Mouse (Mus musculus): ENCODE results near the gene Fkbp1a. TPM values are rescaled to one million over a fixed set of nuclear protein-coding genes. Genes with fewer than 3 reads are reported as not detected.

Fkbp1a gene
- polyA plus RNA-seq, 1 experiment, result 157 TPM

DNA sequence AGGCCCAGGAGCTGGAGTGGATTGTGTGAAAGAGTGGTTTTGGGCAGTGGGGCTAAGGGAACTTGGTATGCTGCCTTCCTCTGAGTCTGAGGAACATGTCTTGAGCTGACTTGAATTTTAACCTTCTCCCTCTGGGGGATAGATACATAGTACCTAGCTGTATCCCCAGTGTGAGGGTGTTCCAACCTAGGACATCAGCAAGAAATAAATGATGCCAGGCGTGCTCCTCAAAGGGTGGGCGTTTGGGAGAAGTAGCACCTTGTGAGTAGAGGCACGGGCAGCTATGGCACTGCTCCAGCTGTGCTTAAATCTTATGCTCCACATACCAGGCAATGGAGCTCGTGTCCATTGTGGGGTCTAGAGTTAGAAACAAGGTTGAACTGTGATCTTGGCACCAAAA lies 4.3 kb downstream of the Fkbp1a start:
- DNase-seq (ENCODE audit: low spot score), result no peak

DNA sequence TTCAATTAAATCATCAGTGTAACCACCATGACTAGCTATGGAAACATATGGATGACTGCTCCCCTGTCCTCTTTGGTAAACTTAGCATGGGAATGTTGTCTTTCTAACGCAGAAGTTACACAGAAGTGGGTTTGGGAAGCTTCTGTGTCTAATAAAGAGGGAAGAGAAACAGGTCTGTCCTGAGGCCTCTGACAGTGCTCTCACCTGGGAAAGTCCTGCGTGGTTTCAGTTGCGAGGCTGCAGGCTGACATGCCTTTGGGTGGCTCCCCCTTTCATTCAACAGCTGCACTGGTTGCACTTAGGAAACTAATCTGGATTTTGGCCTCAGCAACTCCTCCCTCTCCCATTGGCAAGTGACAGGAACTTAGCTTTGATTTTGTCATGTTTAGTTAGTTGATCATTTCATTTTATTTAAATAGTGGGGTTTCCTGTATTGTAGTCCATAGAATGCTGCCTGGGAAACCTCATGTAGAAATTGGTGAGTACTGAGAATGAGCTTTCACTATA lies 7.4 kb downstream of the Fkbp1a start:
- no peak for DNase-seq (ENCODE audit: low spot score)

DNA sequence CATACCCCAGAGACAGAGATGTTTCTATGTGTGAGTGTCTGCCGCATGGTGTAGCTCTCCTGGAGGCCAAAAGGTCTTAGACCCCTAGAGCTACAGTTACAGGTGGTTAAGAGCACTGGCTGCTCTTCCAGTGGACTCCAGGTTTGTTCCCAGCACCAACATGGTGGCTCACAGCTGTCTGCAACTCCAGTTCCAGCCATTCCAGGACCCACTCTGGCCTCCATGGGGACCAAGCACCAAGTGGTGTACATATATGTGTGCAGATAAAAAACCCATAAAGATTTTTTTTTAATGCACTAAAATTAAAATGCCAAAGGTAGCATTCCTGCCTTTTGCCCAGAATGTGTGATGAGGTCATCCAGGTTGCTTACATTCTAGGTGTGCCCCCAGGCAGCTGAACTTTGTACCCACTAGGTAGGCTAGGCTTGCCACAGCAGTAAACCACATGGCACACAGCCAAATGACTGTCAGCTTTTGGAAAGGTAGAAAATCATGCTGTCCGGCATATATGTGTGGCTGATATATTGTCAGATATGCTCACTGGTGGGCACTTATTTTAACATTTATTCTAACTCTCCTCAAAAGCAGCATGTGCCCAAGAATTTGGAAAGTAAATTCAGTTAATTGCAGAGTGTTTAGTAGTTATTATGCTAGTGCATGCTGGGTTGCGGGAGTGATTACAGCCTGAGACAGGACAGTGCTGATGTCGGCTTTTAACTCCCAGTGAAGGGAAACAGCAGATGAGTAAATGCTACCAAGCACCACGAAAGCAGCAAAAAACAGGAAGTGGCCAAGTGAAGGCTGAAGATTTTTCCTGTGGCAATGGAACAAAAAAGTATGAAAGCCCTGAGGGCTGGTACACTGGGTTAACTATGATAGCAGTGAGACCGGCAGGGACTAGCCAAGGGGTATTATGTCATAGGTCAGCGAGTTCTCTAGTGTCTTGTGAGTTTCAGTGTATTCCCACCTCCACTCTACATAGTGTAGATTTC lies 20.9 kb downstream of the Fkbp1a start:
- no peak for DNase-seq (ENCODE audit: low spot score)

DNA sequence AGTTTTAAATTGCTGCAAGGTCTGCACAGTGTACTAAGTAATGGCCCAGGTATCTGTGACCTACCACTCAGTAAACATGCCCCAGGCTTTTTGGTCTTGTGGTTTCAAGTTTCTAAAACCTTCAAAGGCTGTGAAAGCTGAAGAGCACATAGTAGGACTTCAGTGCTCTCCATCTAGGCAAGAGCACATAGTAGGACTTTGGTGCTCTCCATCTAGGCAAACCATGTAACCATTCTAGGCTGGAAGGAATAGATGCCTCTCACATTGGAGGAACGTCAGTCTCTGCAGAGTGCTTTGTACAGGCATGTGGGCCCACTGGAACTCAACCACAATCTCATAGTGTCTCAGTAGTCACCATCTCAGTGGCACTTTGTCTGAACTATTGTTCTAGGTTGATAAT lies 21.7 kb downstream of the Fkbp1a start:
- no peak for DNase-seq (ENCODE audit: low spot score)

DNA sequence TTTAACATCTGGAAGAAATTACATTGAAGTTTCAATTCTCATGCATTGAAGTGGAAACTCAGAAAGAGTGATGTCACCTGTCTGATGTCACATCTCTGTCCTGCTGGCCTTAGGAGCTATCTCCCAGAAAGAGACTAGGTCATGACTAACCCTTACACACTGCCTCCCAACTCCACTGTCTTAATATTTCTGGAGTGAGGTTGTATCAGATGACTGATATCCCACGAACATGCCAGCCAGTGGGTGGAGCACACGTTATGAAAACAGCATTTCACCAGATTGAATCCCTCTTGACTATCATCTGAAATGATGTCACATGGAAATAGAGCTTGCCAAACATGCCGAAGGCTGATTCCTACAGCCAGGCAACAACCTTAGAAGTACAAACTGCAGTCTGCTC lies 22.7 kb downstream of the Fkbp1a start:
- no peak for DNase-seq (ENCODE audit: low spot score)

DNA sequence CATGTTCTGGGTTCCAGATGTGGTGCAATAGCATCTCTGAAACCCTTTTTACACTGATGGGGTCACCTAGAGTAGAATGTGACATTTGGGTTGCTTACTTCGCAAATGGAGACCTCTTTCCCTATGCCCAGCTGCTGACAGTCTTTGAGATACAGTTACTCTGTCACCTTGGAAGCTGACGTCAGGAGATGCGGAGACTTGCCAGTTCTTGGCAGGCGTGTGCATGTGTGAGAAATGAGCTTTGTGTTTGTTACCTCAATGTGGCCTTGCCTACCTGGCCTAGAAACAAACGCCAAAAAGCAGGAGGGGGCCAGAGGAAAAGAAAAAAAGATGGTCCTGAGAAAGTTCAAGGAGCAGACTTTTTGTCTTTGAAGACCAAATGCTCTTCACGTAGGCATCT lies 24.6 kb downstream of the Fkbp1a start:
- no peak for DNase-seq (ENCODE audit: low spot score)

DNA sequence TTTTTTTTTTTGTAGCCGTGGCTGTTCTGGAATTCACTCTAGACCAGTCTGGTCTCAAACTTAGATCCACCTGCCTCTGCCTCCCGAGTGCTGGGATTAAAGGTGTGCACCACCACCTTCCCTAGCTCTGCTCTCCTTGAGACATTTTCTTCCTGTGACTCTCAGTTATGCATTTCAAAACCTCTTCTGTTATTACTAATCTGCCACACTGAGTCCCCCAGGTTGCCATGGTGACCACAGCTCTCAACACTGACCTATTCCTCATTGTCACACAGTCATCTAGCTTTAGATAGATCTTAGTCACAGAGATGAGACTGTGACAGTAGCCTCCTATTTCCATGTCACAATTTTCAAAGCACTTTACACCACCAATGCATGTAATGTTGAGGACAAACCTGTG lies 27.2 kb downstream of the Fkbp1a start:
- DNase-seq (ENCODE audit: low spot score), result no peak

DNA sequence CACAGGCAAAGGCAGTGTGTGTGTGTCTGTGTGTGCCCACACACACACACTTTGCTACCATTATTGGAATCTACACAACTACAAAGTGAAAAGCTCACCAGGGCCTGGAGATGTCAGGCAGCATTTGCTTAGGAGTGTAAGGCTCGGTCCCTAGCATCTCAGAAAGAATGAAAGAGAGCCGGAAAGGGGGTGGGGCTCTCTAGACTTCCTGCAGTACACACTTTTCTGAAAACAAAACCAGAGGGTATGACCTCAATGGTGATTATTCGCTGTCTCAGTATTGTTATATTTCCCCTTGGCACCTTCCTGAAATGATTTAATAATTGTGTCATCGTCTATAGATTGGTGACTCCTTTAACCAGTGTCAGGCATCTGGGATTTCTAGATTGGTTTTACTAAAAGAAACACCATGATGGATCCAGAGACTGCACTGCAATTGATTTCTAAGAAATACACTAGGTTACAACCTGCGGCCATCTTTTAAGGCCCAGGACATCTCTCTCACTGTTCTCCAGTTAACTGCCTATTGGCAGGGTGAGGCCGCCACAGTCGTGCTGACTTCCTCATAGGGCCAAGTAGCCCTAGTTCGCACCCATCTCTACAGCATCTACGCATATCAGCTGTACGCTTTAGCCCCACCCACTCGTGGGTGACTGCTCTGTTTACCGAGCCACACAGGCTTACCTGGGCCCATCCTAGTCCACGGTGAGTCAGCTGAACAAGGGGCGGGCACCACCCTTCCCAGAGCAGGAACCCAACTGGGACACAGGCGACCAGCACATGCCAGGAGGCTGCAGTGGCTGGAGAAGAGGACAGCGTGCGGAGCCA lies 29.8 kb downstream of the Fkbp1a start, which contains the start of gene Sdcbp2:
TSS of gene Sdcbp2 (plus strand) at position 750 of the 828 bp plus-strand sequence.
- peak; percentile 49 for DNase-seq (ENCODE audit: low spot score)

DNA sequence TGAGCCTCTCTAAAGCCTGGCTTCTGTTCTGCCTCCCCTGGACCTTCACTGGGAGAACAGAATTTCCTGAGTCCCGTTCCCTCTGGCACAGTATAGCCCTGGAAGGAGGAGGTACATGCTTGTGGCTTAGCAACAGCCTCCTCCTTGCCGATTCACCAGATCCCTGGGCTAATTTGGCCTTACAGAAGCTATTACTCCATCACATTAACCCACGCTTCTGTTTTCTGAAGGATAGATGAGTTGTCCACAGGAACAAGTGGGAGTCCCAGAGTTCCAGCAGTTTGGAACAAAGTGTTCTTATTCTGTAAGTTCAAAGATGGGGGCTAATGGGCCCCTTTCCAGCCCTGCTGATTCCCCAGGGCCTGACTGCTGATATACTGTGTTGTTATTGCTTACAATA lies 31.4 kb downstream of the Fkbp1a start:
- DNase-seq (ENCODE audit: low spot score), result no peak

DNA sequence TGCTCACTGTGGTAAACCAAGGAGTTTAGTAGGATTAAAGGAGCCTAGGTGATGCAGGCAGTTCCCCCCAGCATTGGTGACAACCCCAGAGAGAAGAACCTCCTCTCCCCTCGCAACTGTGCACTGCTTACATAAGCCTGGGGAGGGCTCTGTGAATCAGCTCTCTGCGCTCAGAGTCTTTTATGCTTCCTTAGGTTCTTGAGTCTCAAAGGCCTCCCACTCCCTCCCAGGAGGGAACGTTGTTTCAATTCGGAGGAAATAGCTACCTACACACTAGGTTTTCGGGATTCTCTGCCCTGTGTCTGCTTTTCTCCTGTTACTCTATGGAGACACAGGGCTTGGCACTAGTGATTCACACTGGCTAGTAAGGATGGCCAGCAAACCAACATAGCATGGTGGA lies 32.3 kb downstream of the Fkbp1a start:
- no peak for DNase-seq (ENCODE audit: low spot score)

DNA sequence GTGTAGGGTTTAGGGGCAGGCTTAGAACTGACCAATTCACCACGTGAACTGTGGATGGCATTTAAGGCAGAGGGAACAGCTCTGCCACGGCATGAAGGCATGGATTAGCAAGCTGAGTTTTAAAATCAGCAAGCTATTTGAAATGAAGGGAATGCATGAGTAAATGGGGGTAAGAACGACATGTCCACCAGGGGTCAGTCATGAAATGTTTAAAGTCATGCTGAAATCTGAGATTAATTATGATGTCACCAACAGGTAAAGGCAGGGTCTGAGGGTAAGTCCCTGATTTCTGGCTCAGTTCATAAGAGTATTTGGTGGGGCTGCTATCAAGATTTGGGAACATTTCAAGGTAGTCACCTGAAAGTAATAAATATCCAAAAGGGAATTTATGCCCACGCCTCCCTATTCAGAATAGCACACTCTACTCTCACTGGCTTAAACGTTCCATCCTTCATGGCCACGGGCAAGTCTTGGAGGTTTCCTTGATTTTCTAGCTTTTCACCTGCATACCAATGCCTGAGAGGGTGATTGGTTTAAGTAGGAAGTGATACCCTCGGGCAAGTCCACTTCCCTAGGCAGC lies 32.9 kb downstream of the Fkbp1a start:
- no peak for DNase-seq (ENCODE audit: low spot score)

DNA sequence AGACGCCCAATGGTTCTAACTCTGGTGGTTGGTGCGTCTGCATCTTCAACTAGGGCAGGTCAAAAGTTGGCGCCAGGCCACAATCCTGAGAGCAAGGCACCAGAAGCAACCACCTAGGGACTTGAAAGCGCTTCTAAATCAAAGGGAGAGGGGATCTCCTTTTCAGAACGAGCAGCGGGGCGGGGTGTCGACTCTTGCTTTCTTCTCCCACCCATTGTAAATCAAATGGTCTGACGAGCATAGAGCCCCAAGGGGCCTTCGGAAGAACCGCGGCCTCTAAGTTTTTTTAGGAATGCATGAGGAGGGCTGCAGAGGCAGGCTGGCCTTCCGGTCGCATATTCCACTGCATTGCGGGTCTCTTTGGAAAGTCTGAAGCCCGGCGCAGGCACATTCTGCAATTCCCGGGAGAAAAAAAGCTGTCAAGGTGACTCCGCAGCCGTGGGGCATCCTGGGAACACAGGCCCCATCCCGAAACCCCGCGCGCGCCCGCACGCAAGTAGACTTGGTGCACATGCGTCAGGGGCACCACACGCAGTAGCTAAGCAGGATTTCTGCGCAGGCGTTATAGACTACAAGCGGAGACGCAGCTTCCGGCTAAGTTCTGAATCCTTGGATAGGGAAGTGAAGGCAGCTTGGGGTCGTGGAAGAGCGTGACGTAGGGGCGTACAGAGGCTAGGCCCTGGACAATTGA lies 33.6 kb downstream of the Fkbp1a start:
- peak; percentile 70 for DNase-seq (ENCODE audit: low spot score)

DNA sequence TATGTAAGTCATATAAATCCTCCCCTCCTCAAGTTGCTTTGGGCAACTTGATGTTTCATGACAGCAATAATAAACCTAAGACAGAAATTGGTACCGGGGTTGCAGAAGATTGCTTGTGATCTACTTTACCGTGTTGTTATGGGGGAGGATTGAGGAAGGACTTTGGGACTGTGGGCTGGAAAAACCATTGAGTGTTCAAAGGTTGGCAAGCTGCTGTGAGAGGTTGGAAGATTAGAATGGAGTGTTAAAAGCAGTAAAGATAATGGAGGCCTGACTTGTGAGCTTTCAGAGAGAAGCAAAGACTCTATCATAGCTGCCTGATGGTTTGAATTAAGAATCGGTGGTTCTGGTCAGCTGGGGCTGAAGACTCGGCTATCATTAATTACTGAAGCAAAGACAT lies 36.9 kb downstream of the Fkbp1a start:
- no peak for DNase-seq (ENCODE audit: low spot score)

DNA sequence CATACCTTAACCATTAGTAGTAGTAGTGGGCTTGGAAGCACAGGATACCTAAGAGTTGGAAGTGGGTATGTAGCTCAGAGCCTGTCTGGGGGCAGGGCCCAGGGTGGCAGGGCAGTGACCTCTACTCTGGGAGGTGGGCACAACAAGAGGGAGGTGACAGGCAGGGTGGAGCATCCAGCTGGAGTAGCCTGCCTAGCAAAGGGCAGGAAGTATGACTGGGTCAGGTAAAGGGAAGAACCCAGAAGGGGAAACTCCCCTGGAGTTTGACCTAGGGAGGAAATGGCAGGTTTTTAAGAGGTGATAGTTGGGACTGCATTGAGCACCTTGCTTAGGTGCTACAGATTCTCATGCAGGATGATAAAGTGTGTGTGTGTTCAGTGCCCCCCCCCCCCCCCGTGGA lies 38.7 kb downstream of the Fkbp1a start:
- no peak for DNase-seq (ENCODE audit: low spot score)

DNA sequence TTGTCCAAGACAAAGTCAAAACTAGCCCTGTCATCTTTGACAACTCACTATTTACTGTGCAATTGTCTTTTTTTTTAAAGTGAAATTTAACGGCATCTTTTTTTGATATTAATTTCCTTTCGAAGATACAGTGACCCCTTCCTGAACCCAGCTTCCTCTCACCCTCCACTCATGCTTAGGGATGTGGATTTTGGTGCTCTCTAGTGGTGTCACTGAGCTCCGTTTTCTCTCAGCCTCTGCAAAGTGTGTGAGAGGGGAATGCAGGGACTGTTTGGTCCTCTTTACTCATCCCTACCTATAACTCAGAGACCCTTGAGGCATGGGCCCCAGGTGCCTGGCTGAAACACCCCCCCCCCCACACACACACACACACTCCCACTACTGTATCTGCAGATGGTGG lies 43.7 kb downstream of the Fkbp1a start:
- no peak for DNase-seq (ENCODE audit: low spot score)

DNA sequence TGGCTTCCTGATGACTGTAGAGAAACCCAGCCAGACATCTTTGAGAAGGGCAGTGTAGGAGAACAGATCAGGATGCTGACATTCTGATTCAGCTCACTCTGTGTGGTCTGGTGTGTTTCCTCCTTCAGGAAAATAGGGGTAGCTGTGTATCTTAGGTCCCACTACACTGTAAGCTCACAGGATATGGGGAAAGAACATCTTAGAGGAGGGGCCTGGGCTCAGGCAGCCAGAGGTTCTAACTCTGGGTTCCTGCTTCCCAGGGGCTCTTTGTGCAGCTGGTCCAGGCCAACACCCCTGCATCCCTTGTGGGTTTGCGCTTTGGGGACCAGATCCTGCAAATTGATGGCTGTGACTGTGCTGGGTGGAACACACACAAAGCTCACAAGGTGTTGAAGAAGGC lies 44.5 kb downstream of the Fkbp1a start:
- DNase-seq (ENCODE audit: low spot score), result no peak

DNA sequence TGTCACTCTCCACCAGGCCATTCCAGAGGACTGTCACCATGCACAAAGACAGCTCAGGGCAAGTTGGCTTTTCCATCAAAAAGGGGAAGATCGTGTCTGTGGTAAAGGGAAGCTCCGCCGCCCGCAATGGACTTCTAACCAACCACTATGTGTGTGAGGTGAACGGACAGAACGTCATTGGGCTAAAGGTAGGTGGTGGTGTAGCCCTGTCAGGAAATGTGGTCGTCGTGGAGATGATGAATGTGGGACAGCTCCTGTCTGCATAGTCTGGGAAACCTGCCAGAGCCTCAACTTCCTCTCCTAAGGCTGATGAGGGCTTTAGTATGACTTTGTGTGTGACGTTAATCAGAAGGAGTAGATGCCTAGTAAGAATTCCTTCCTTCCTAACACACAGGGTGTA lies 45.0 kb downstream of the Fkbp1a start:
- no peak for DNase-seq (ENCODE audit: low spot score)

DNA sequence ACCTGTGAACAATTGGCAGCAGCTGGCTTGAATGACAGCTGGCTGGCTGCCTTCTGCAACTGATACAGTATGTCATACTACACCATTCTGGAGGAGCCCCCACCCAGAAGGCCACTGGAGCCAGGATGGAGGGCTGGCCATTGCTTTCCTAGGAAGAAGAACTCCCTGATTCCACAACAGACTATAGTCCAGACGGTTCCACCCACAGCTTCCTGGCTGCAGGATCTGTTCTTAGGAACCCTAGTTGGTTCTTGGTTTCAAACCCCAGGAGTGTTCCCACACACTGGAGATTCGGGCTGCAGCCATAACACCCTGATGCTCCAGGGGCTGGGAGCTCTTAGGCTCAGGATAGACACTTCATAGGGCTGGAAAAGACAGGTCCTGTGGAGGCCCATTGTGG lies 55.8 kb downstream of the Fkbp1a start:
- DNase-seq (ENCODE audit: low spot score), result no peak

DNA sequence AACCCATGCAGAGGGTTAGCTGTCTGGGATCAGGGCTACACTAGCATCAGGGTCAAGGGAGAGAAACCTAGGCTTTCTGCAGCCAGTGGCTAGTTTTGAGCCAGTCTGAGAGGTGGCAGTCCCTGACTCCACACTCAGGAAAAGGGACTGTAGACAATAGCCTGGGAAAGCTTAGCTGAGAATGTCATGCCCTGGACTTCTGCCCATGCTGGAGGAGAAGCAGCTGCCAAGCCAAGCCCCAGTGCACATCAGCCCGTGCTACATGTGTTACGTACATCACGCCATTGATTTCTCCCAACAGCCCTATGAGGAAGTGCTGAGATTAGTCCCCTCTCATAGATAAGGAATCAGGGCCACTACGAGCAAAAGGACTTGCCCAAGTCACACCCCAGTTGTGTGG lies 59.8 kb downstream of the Fkbp1a start:
- DNase-seq (ENCODE audit: low spot score), result no peak

DNA sequence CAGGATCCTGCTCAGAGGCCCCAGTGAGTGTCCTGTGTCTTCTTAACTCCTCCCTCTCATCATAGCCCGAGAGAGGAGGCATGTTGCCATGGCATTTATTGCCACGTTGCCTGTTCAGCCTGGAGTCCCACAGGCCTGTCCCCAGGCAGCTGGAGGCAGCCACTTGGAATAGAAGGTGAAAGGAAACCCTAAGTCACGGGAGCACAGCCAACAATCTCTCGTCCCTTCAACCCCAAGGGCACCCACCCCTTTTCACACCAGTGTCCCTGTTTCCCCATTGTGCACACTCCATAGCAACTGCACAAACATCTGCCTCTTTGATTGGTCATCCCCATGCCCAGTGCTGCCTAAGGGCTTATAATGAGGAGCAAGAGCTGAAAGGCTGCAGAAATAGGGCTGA lies 61.3 kb downstream of the Fkbp1a start:
- DNase-seq (ENCODE audit: low spot score), result no peak

DNA sequence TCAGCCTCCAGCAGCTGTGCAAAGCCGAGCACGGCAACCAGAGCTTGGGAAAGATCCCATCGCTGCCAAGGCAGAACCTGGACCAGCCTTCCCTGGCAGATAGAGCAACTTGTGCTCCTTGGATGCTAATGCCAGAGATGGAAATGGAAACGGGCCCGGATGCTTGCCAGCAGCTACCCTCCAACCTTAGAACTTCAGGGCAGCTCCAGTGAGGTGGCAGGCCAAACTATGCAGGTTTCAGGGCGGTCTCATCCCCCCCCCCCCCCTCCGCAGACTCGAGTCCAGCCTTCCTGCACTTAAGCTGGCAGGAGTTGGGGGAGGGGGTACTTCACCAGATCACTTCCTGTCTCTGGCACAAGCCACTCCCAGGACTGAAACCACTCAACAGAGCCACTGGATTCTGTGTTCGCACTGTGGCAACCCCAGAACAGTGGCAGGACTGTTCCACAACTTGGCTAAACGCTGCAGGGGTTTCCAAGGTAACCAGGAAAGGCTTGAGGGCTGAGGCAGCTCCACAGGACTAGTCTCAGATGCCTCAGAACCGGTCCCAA lies 63.2 kb downstream of the Fkbp1a start:
- DNase-seq (ENCODE audit: low spot score), result no peak

Data from urinary bladder, adult 2 months (tissue).